Mouse (Mus musculus): ENCODE results near the gene Syt2. TPM values are rescaled to one million over a fixed set of nuclear protein-coding genes. Genes with fewer than 3 reads are reported as not detected.

Syt2 gene
- total RNA-seq, 2 experiments from 2014 or later: 0.04 to 0.29 TPM

GRCm38 (mm10) chr1:134645408-134646200, 873 bp upstream of the Syt2 start:
- intact Hi-C loops (cut with DNase I; ENCODE audit: low total_unique reads): no loop called here
- no peak for DNase-seq

DNA sequence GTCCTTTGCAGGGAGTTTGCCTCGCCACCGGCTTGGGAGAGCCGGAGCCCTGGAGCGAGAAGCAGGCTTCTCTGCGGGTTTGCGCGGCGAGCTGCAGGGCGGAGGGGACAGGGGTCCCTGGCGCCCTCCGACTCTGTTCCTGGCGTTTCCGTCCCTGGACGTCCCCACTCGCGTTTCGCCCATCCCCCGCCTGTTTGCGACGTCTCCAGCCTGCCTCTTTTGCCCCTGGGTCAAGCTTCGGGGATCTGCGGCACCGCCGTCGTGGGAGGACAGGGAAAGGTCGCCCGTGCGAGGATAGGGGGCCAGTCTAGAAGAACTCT, 446 bp downstream of the Syt2 start:
- intact Hi-C loops (cut with DNase I; ENCODE audit: low total_unique reads): no loop called here
- DNase-seq: no peak

GRCm38 (mm10) chr1:134647591-134647990, 1.1 kb downstream of the Syt2 start:
- no peak for DNase-seq
- intact Hi-C loops (cut with DNase I; ENCODE audit: low total_unique reads): no loop called here

DNA sequence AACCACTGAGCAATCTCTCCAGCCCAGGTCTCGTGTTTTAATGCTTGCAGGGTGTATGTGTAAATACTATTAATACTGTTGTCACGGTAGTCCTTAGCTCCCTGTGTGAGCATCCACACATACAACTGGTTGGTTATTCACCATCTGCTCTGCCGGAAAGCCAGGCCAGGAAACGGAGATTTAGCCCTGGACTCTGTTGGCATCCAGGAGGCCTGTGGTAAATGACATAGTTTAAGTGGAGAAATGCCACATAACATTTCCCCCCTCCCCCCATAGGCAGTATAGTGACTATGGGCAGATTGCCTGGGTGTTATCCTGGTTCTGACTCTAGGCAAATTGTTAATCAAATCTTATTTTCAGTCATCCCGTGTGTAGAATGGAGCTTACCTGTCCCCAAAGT, 4.3 kb downstream of the Syt2 start:
- intact Hi-C loops (cut with DNase I; ENCODE audit: low total_unique reads): no loop called here
- no peak for DNase-seq

DNA sequence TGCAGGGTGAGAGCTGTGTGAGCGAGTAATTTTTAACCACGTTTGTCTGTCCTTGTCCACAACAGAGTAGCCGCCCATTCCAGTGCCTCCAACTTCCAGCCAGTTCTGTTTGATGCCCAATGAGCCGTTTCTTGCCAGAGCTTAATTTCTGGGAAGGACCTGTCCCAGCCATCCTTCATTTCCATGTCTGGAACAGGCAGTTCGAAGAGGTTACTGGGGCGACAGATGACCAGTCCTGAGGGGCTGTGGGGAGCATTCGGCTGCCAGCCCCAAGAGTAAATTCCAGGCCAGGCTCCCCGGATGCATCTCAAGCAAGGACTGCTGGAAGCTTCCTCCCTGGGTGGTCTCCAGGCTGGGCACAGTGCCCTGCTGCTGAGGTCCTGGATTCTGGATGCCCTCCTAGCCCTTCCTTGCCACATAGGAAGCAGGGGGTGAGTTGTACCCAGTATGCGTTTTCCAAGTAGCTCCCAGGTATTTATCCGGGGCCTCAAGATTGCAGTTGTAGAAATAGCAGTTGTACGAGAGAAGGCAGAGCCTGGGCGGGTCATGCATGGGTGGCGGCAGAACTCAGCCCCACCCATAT, 4.9 kb downstream of the Syt2 start:
- DNase-seq: no peak

GRCm38 (mm10) chr1:134651851-134652398, 5.4 kb downstream of the Syt2 start:
- intact Hi-C loops (cut with DNase I; ENCODE audit: low total_unique reads): no loop called here

More for the DNA sequence above, 4.9 kb downstream of the Syt2 start:
- intact Hi-C loops (cut with DNase I; ENCODE audit: low total_unique reads): no loop called here

DNA sequence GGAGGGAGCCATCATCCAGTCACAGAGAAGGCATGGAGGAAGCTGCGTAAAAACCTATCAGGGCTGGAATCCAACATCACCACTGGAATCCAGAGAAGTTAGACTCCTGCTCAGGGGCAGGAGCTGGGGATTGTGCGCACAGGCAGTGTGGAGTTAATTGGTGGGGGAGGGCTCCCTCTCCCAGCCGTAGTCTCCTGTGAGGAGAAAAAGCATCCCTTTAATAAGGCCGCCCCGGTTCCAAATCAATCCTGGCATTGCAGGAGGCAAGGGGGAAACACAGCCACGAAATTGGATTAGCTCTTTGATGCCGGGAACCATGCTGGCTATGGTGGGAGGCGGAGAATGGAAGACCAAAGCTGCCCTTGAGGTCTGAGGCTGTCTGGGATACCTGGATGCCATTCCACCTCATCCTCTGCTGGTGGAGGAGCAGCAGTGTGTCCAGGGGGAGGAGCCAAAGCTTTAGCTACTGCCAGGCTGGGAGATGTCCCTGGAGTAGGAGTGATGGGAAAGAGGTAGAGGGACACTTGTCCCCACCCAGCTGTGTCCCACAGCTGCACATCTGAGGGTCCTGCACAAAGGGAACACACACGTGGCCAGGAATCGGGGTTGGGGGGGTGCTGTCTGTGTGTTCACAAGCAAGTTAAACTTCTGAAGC, 7.3 kb downstream of the Syt2 start:
- intact Hi-C loops (cut with DNase I; ENCODE audit: low total_unique reads): no loop called here
- DNase-seq: no peak

More at GRCm38 (mm10) chr1:134651851-134652398, 5.4 kb downstream of the Syt2 start:
- no peak for DNase-seq

DNA sequence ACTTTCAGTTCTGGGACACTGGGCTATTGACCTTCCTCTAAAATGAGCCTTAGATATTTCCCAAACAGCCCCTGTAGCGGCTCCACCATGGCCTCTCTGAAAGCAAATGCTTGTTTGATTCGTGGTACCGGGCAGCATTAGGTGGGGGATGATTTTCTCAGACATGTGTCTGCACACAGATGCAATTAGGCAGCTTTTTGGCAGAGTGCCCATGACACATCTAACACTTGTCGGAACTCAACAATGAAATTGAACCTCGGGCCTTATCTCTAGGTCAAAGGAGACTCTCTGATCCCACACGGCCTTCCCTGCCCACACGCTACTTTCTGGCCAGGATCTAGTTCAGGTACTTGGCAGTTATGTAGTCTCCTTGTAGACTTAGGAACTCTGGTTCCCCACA, 12.4 kb downstream of the Syt2 start:
- intact Hi-C loops (cut with DNase I; ENCODE audit: low total_unique reads): no loop called here
- no peak for DNase-seq

DNA sequence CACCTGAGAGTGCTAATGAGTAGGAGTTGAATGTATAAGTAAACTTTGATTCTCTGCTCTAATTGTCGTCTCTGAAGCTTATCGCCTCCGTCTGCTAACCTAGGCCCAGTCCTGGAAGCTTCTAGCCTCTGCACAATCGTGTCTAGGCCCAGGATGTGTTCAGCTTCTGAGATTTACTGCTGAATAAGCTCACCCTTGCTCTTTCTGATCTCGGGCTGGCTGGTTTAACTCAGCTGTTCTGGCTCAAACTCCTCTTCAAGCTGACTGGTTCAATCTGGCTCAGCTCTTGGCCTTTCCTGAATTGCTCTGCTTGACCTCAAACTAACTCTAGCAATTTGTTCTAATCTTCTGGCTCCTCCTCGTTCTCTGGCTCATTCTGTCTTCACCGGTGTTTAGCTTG, 13.7 kb downstream of the Syt2 start:
- no peak for DNase-seq
- intact Hi-C loops (cut with DNase I; ENCODE audit: low total_unique reads): no loop called here

DNA sequence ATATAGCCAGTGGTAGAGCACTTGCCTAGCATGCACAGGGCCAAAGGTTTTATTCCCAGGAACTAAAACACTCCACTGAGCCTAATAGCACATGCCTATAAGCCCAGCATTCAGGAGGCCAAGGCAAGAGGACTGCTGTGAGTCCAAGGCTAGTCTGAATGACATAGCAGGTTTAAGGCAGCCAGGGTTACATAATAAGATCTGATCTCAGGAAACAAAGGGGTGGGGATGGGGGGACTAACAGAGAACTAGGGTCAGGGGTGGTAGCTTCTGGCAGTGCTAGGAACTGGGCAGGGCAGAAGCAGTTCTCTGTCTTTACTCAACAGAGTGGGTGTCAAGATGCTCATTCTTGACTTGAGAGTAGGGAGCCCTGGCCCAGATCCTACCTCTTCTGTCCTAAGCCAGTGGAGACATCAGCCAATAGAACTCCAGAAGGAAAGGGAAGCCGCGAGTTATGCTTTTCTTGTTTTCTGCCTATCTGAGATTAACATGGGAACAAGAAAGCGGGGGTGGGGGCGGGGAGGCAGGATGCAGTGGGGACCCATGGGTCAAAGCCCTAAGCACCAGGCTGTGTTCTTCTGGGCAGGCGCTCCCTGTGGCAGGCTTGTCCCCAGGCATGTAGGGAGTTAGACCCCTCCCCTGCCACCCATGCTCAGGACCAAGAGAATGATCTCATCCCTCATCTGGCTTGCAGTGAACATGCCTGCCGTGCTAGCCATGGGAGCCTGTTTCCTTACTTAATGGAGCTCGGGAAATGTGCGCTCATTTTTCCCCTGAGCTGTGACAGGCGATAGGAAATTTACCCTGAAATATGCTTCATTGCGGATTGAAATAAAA, 25.0 kb downstream of the Syt2 start:
- intact Hi-C loops (cut with DNase I; ENCODE audit: low total_unique reads): no loop called here

GRCm38 (mm10) chr1:134674312-134674711, 27.8 kb downstream of the Syt2 start:
- DNase-seq: no peak
- intact Hi-C loops (cut with DNase I; ENCODE audit: low total_unique reads): no loop called here

More for the DNA sequence above, 25.0 kb downstream of the Syt2 start:
- DNase-seq: no peak

- intact Hi-C loops (cut with DNase I; ENCODE audit: low total_unique reads): no loop called here
- DNase-seq: no peak
Measured at GRCm38 (mm10) chr1:134679445-134679844, 33.0 kb downstream of the Syt2 start.

DNA sequence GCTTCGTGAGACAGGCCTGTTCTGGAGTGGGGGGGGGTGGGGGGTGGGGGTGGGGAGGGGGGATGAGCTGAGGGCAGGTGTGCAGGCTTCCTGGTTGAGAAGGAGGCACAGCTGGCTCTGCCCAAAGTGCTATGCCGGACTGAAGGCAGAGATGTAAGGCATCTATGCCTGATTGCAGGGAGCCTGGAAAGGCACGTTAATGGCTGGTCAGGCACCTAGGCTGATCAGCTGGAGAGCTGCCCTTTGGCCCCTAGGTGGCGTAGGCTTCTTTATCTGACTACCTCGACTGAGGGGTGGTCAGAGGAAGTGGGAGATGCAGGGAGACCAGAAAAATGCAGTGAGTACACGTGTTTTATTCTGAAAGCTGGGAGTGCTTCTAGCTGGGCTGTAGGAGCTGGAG, 34.1 kb downstream of the Syt2 start:
- DNase-seq: no peak
- intact Hi-C loops (cut with DNase I; ENCODE audit: low total_unique reads): no loop called here

GRCm38 (mm10) chr1:134682460-134682859, 36.0 kb downstream of the Syt2 start:
- no peak for DNase-seq
- intact Hi-C loops (cut with DNase I; ENCODE audit: low total_unique reads): no loop called here

GRCm38 (mm10) chr1:134686834-134687421, 40.5 kb downstream of the Syt2 start:
- DNase-seq: no peak
- intact Hi-C loops (cut with DNase I; ENCODE audit: low total_unique reads): no loop called here

- intact Hi-C loops (cut with DNase I; ENCODE audit: low total_unique reads): no loop called here
Measured at GRCm38 (mm10) chr1:134696302-134696701, 49.8 kb downstream of the Syt2 start.

DNA sequence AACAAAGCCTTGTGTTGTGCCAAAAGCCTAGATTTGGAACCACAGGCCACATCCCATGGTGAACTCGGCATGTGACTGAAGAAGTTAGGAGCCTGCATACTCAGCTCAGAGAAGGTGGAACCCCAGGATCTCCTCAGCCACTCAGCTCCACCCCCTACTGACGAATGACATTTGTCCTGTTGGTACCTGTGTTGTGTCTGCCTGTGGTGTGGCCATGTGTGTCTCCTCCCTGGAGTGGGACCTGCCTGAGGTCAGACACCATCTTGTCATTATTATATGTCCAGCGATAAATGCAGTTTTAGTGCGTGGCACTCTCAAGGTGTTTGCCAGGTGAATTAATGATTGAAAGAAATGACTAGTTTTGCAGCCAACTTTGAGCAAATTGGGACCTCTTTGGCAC, 50.6 kb downstream of the Syt2 start:
- intact Hi-C loops (cut with DNase I; ENCODE audit: low total_unique reads): no loop called here
- DNase-seq: no peak

More at GRCm38 (mm10) chr1:134696302-134696701, 49.8 kb downstream of the Syt2 start:
- no peak for DNase-seq

GRCm38 (mm10) chr1:134697522-134698250, 51.2 kb downstream of the Syt2 start:
- intact Hi-C loops (cut with DNase I; ENCODE audit: low total_unique reads): no loop called here
- DNase-seq: no peak

DNA sequence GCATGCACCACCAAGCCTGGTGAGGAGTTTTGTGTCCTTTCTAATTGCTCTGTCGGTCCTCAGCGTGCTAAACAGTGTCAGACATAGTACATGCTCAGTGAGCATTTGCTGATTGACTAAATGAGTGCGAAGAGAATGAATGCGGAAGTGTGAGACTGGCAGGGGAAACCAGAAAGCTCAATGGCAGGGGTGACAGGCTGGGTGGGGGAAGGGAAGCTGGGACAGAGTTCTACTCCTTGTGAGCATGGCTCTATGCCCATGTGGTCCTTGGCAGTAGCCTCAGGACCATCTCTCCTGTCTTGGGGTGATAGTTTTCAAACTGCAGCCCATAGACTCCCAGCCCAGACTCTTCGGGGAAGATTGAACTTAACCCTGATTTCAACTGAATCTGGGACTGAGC, 52.0 kb downstream of the Syt2 start:
- intact Hi-C loops (cut with DNase I; ENCODE audit: low total_unique reads): no loop called here
- no peak for DNase-seq

All from gastrocnemius, postnatal 14 days (tissue).